ENCODE assay signal across 9 mouse cellular contexts in genomic region chrX:119927081-119927571, GRCm38 (mm10). TPM values are rescaled to one million over a fixed set of nuclear protein-coding genes. Genes with fewer than 3 reads are reported as not detected.
DNase-seq lines count a peak whose midpoint lies in the region; ATAC-seq and TF ChIP-seq lines count a peak whose summit lies in the region.
"Had no signal": no experiment of that assay in that cellular context is flagged by ENCODE, and none has a peak within 500 bp of the region (broad histone marks: within the 10 kb centered on the region; RNA-seq: fewer than 3 reads in every experiment).

Gene Pabpc5, plus strand, starts transcription at chrX:119927196.

- TF ChIP-seq POLR2A in embryonic fibroblast, embryonic 13.5 days (IDR thresholded peaks at IDR 0.05; ENCODE audit: low read depth, low read length), result peak; percentile 80
- no peak for TF ChIP-seq POLR2A in testis, adult 2 months (IDR thresholded peaks at IDR 0.05; ENCODE audit: control insufficient read depth, low read depth, low read length)

- ATAC-seq in heart, embryonic 11.5 days (replicated peaks; ENCODE audit: insufficient number of reproducible peaks, low FRiP score, low TSS enrichment), result peak; percentile 80; the same call in 1 of the 2 replicates
- ATAC-seq in kidney, embryonic 16.5 days (ENCODE audit: low FRiP score, low TSS enrichment), result peak; percentile 98
- peak; percentile 95 for ATAC-seq in limb, embryonic 13.5 days (ENCODE audit: low FRiP score, low read depth)
- ATAC-seq in midbrain, postnatal 0 days (ENCODE audit: low FRiP score), result peak; percentile 96

- WGBS in heart, embryonic 11.5 days (ENCODE audit: insufficient replicate concordance), result 9% methylated on average over 21 of the region's 21 CpGs
- 13% methylated on average over 21 of the region's 21 CpGs for WGBS in kidney, embryonic 16.5 days
- 6% methylated on average over 21 of the region's 21 CpGs for WGBS in limb, embryonic 13.5 days
- WGBS in midbrain, postnatal 0 days, result 5% methylated on average over 19 of the region's 21 CpGs

- peak within 1 kb of the TSS; percentile 52 for H3K4me2 ChIP-seq in heart, embryonic 11.5 days
- H3K4me2 ChIP-seq in kidney, embryonic 16.5 days (replicated peaks; ENCODE audit: low read depth, low read length), result peak within 1 kb of the TSS; percentile 43
- H3K4me2 ChIP-seq in limb, embryonic 13.5 days (replicated peaks), result peak within 1 kb of the TSS; percentile 58
- peak within 1 kb of the TSS; percentile 46 for H3K4me2 ChIP-seq in midbrain, postnatal 0 days (ENCODE audit: low read depth, low read length, poor library complexity, severe bottlenecking)

- no peaks in the 10 kb centered on the region for H3K9me3 ChIP-seq in heart, embryonic 11.5 days (replicated peaks; ENCODE audit: control insufficient read depth, low read length)
- no peaks in the 10 kb centered on the region for H3K9me3 ChIP-seq in kidney, embryonic 16.5 days (ENCODE audit: low read length)
- no peaks in the 10 kb centered on the region for H3K9me3 ChIP-seq in limb, embryonic 13.5 days
- H3K9me3 ChIP-seq in midbrain, postnatal 0 days (ENCODE audit: low read length), result no peaks in the 10 kb centered on the region

- H3K36me3 ChIP-seq in heart, embryonic 11.5 days (ENCODE audit: control insufficient read depth, insufficient read depth, low read length), result no peaks in the 10 kb centered on the region
- H3K36me3 ChIP-seq in kidney, embryonic 16.5 days (ENCODE audit: insufficient read depth, low read length), result no peaks in the 10 kb centered on the region
- H3K36me3 ChIP-seq in limb, embryonic 13.5 days, result no peaks in the 10 kb centered on the region
- H3K36me3 ChIP-seq in midbrain, postnatal 0 days (ENCODE audit: insufficient read depth, low read length), result no peaks in the 10 kb centered on the region
- no peaks in the 10 kb centered on the region for H3K36me3 ChIP-seq in testis, adult 2 months (ENCODE audit: control insufficient read depth, insufficient read depth, low read length)

- no peak for TF ChIP-seq CTCF in embryonic fibroblast, embryonic 13.5 days (IDR thresholded peaks at IDR 0.05; ENCODE audit: borderline replicate concordance, insufficient read depth, low read length)
- TF ChIP-seq CTCF in midbrain, postnatal 0 days (IDR thresholded peaks at IDR 0.05), result no peak
- TF ChIP-seq CTCF in testis, adult 2 months (IDR thresholded peaks at IDR 0.05; ENCODE audit: control insufficient read depth, insufficient read depth, insufficient replicate concordance, low read depth, low read length), result no peak

- no peak within 1 kb of the TSS for H3K27ac ChIP-seq in embryonic fibroblast, embryonic 13.5 days (ENCODE audit: insufficient read depth, low read length)
- no peak within 1 kb of the TSS for H3K27ac ChIP-seq in heart, embryonic 11.5 days (ENCODE audit: low read depth, low read length)
- no peak within 1 kb of the TSS for H3K27ac ChIP-seq in kidney, embryonic 16.5 days (ENCODE audit: low read length)
- peak within 1 kb of the TSS; percentile 48 for H3K27ac ChIP-seq in limb, embryonic 13.5 days
- H3K27ac ChIP-seq in midbrain, postnatal 0 days (ENCODE audit: low read depth, low read length), result peak within 1 kb of the TSS; percentile 92
- no peak within 1 kb of the TSS; the same call in 1 of the 2 replicates for H3K27ac ChIP-seq in testis, adult 2 months (ENCODE audit: control insufficient read depth, insufficient read depth, low read depth, low read length)

- peak within 1 kb of the TSS; percentile 23; the same call in 1 of the 2 replicates for H3K4me3 ChIP-seq in embryonic fibroblast, embryonic 13.5 days (ENCODE audit: insufficient read depth, low read length)
- H3K4me3 ChIP-seq in heart, embryonic 11.5 days (ENCODE audit: low read depth, low read length), result peak within 1 kb of the TSS; percentile 40
- peak within 1 kb of the TSS; percentile 42 for H3K4me3 ChIP-seq in kidney, embryonic 16.5 days (ENCODE audit: low read length)
- peak within 1 kb of the TSS; percentile 47 for H3K4me3 ChIP-seq in limb, embryonic 13.5 days
- peak within 1 kb of the TSS; percentile 42 for H3K4me3 ChIP-seq in midbrain, postnatal 0 days (ENCODE audit: low read depth, low read length)
- peak within 1 kb of the TSS; percentile 11 for H3K4me3 ChIP-seq in testis, adult 2 months (ENCODE audit: control insufficient read depth, low read depth, low read length)

- no peaks in the 10 kb centered on the region for H3K4me1 ChIP-seq in embryonic fibroblast, embryonic 13.5 days (ENCODE audit: control insufficient read depth, insufficient read depth, low read length)
- no peaks in the 10 kb centered on the region for H3K4me1 ChIP-seq in heart, embryonic 11.5 days (ENCODE audit: control insufficient read depth, insufficient read depth, low read length)
- H3K4me1 ChIP-seq in kidney, embryonic 16.5 days (ENCODE audit: insufficient read depth, low read length), result no peaks in the 10 kb centered on the region
- H3K4me1 ChIP-seq in limb, embryonic 13.5 days, result no peaks in the 10 kb centered on the region
- H3K4me1 ChIP-seq in midbrain, postnatal 0 days (ENCODE audit: insufficient read depth, low read length), result no peaks in the 10 kb centered on the region
- no peaks in the 10 kb centered on the region; the same call in 1 of the 2 replicates for H3K4me1 ChIP-seq in testis, adult 2 months (ENCODE audit: control insufficient read depth, insufficient read depth, low read length)

- no peaks in the 10 kb centered on the region for H3K27me3 ChIP-seq in heart, embryonic 11.5 days (ENCODE audit: control insufficient read depth, insufficient read depth, low read length)
- no peaks in the 10 kb centered on the region for H3K27me3 ChIP-seq in kidney, embryonic 16.5 days (ENCODE audit: insufficient read depth, low read length)
- no peaks in the 10 kb centered on the region for H3K27me3 ChIP-seq in limb, embryonic 13.5 days
- H3K27me3 ChIP-seq in midbrain, postnatal 0 days (ENCODE audit: insufficient read depth, low read length), result no peaks in the 10 kb centered on the region
- H3K27me3 ChIP-seq in testis, adult 2 months (ENCODE audit: control insufficient read depth, insufficient read depth, low read length), result no peaks in the 10 kb centered on the region

- peak within 1 kb of the TSS; percentile 60; the same call in 1 of the 2 replicates for H3K9ac ChIP-seq in heart, embryonic 11.5 days (ENCODE audit: low read depth, low read length)
- peak within 1 kb of the TSS; percentile 53; the same call in 1 of the 2 replicates for H3K9ac ChIP-seq in kidney, embryonic 16.5 days (replicated peaks; ENCODE audit: low read length)
- H3K9ac ChIP-seq in limb, embryonic 13.5 days, result peak within 1 kb of the TSS; percentile 63
- peak within 1 kb of the TSS; percentile 66 for H3K9ac ChIP-seq in midbrain, postnatal 0 days (replicated peaks; ENCODE audit: low read length, poor library complexity, severe bottlenecking)

- peak; percentile 30 for DNase-seq in brain, embryonic 18.5 days (ENCODE audit: low read depth, low spot score)
- peak; percentile 79 for DNase-seq in midbrain, postnatal 0 days (ENCODE audit: low spot score)
- no peak for DNase-seq in thymus, postnatal 25 days

RNA-seq across cellular contexts. Expression of gene Pabpc5, which starts in this region (rescaled TPM):
- polyA plus RNA-seq in embryonic fibroblast, embryonic 13.5 days (2011; ENCODE audit: insufficient read length, low read depth, missing spikeins), result 0.65 and 0.91 TPM in 2 replicates
- 0.35 and 0.39 TPM in 2 replicates for polyA plus RNA-seq in heart, embryonic 11.5 days (2014; fragmentation: Nextera tagmentation; extraction: Ambion mirVana)
- 0.06 and 0.09 TPM in 2 replicates for polyA plus RNA-seq in kidney, embryonic 16.5 days (2015; fragmentation: Nextera tagmentation; extraction: Ambion mirVana)
- polyA plus RNA-seq in limb, embryonic 13.5 days (2015; fragmentation: Nextera tagmentation; extraction: Ambion mirVana), result 0.50 and 0.60 TPM in 2 replicates
- 8.4 and 8.9 TPM in 2 replicates for total RNA-seq in midbrain, postnatal 0 days (2014; rRNA removed)
- polyA plus RNA-seq in midbrain, postnatal 0 days (2015; fragmentation: Nextera tagmentation; extraction: Ambion mirVana), result 1.1 and 1.6 TPM in 2 replicates
- 0.06 and 0.10 TPM in 2 replicates for polyA plus RNA-seq in testis, adult 2 months (2012; rRNA removed)
- total RNA-seq: common myeloid progenitor, adult 5-6 weeks had no signal

Comparison
In these comparisons a context has a peak if more than half of its experiments do, and no peak if none do; other contexts are left out.
1. Peak in ATAC-seq, H3K4me3 ChIP-seq, H3K9ac ChIP-seq and H3K4me2 ChIP-seq in heart, embryonic 11.5 days; RNA of the gene not detected or under 1 TPM.
2. Peak in ATAC-seq, H3K4me3 ChIP-seq, H3K9ac ChIP-seq and H3K4me2 ChIP-seq in kidney, embryonic 16.5 days; RNA of the gene not detected or under 1 TPM.
3. Peak in ATAC-seq, H3K4me3 ChIP-seq, H3K27ac ChIP-seq, H3K9ac ChIP-seq and H3K4me2 ChIP-seq in limb, embryonic 13.5 days; RNA of the gene not detected or under 1 TPM.